Mouse (Mus musculus) NIH3T3 (cell line): Measurements from ENCODE around the gene Atn1.
A peak's percentile ranks its signal among the peaks of the same experiment; 100 is the strongest.
"Not testable (repeated sequence)": the region's sequence is repeated elsewhere in the genome, so short reads cannot be mapped to it uniquely, and the experiment has no call there.

Experiments
- DNase-seq: peaks from one replicate; pipeline ENCODE4 v3.0.0-alpha.2; 2012; ENCODE audit warnings: low read depth

Gene Atn1

GRCm38 (mm10) chr6:124755831-124756595 lies at the start of gene Atn1, which contains the start of gene Gm45234:
Gene Atn1, minus strand, starts transcription at chr6:124756524.
Gene Gm45234, minus strand, starts transcription at chr6:124756021.
- DNase-seq, result peak; percentile 85

- peak; percentile 100 for DNase-seq
Measured at GRCm38 (mm10) chr6:124805341-124806321, 49.3 kb upstream of the Atn1 start.

- DNase-seq, result no peak
Measured at GRCm38 (mm10) chr6:124804341-124804740, 48.0 kb upstream of the Atn1 start.

- DNase-seq, result not testable (repeated sequence)
Measured at GRCm38 (mm10) chr6:124803691-124804090, 47.4 kb upstream of the Atn1 start.

- no peak for DNase-seq
Measured at GRCm38 (mm10) chr6:124803061-124803460, 46.7 kb upstream of the Atn1 start.

- DNase-seq, result not testable (repeated sequence)
Measured at GRCm38 (mm10) chr6:124802400-124802799, 46.1 kb upstream of the Atn1 start.

- peak; percentile 39 for DNase-seq
Measured at GRCm38 (mm10) chr6:124796200-124796599, 39.9 kb upstream of the Atn1 start.

GRCm38 (mm10) chr6:124795781-124796180 lies 39.5 kb upstream of the Atn1 start:
- no peak for DNase-seq

GRCm38 (mm10) chr6:124791911-124792310 lies 35.6 kb upstream of the Atn1 start:
- DNase-seq, result no peak

GRCm38 (mm10) chr6:124790121-124790520 lies 33.8 kb upstream of the Atn1 start:
- DNase-seq, result no peak

GRCm38 (mm10) chr6:124789519-124789918 lies 33.2 kb upstream of the Atn1 start:
- DNase-seq, result no peak

GRCm38 (mm10) chr6:124787722-124788121 lies 31.4 kb upstream of the Atn1 start:
- DNase-seq, result no peak

GRCm38 (mm10) chr6:124786756-124787420 lies 30.6 kb upstream of the Atn1 start:
- DNase-seq, result no peak

- DNase-seq, result peak; percentile 89
Measured at GRCm38 (mm10) chr6:124782436-124782835, 26.1 kb upstream of the Atn1 start.

- no peak for DNase-seq
Measured at GRCm38 (mm10) chr6:124780917-124781316, 24.6 kb upstream of the Atn1 start.

- no peak for DNase-seq
Measured at GRCm38 (mm10) chr6:124779984-124780416, 23.7 kb upstream of the Atn1 start.

GRCm38 (mm10) chr6:124779222-124779983 lies 23.1 kb upstream of the Atn1 start, which contains the start of gene Lrrc23:
Gene Lrrc23, minus strand, starts transcription at chr6:124779727.
- no peak for DNase-seq

GRCm38 (mm10) chr6:124770511-124770910 lies 14.2 kb upstream of the Atn1 start:
- no peak for DNase-seq

GRCm38 (mm10) chr6:124770013-124770412 lies 13.7 kb upstream of the Atn1 start:
- DNase-seq, result no peak

GRCm38 (mm10) chr6:124769101-124769765 lies 12.9 kb upstream of the Atn1 start, which contains the start of gene Eno2:
Gene Eno2, minus strand, starts transcription at chr6:124769673.
- peak; percentile 92 for DNase-seq

- no peak for DNase-seq
Measured at GRCm38 (mm10) chr6:124768704-124769044, 12.3 kb upstream of the Atn1 start.
